Mouse (Mus musculus) gastrocnemius, postnatal 25 days (tissue): ENCODE measurements at regions not wholly inside any gene's neighbourhood (a gene's known extent, or its start where the extent isn't known, plus 50 kb on each side); places are given as distances from the start of the nearest gene placed in this dataset.
"Not testable (repeated sequence)": the region's sequence is repeated elsewhere in the genome, so short reads cannot be mapped to it uniquely, and the experiment has no call there.

ENCODE experiments used
- DNase-seq: peaks from one replicate; pipeline ENCODE4 v3.0.0; 2022

DNA sequence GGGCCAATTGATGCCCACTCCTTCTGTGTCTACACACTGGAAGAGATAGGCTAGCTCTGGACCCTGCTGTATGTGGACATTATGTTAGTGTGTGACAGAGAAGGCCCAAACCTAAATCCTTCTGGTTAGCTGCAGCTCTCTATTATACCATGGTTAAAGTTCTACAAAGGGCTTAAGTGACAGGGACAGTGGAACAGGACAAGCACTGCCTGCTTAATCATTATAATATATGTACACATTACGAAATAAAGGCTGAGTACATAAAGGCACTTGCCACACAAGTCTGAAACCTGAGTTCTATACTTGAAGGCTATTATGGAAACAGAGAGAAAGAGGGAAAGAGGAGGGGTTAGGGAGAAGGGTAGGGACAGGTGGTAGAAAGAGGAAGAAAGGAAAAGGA lies 55.2 kb downstream of the Rdh14 start:
- DNase-seq = no peak

DNA sequence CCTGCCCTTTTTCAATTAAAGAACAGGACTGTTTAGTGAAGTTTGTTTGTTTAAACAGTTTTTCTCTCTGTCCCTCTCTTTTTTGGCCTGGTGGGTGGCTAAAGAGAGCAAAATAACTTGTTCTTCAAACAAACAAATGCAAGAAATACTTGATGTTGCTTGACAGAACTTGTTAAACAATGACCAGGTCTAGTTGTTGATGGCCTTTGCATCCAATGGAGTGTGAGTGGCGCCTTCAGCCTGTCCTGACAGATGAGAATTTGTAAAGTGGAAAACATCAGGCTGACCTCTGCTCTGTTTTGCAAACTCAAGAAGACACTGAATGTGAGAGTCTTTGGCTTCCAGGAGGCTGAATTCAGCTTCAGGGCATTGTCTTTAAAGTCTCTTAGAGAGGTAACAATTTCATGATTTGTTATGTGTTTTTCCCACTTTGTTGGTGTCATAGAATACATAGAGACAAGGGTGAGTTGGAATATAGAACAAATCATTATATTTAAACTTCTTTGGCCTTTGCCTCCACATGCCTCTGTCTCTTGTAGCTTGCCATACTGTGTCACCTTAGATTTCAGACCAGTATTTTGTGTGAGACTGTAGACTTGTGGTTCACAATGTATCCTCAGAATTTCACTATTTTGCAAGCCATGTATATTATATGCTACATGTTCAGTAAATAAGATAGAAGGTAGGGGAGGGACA lies 67.5 kb downstream of the Rdh14 start:
- DNase-seq = no peak

DNA sequence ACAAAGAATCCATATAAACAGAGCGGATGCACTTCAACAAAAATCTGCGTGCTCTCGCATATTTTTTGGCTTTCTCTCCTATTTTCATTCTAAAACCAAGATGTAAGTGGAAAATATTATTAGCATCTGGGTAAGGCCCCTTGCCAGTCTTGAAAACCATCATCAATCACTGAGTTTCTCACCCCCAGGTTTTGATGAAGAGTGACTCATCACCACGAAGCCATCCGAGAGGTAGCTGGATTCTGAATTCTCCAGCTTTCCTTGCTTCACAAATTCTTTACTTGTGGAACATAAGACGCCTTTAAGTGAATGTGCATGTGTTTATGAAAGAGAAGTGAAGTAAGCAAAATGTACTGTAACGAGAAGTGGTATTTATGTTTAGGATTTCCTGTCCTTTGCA lies 71.2 kb downstream of the Rdh14 start:
- no peak for DNase-seq

DNA sequence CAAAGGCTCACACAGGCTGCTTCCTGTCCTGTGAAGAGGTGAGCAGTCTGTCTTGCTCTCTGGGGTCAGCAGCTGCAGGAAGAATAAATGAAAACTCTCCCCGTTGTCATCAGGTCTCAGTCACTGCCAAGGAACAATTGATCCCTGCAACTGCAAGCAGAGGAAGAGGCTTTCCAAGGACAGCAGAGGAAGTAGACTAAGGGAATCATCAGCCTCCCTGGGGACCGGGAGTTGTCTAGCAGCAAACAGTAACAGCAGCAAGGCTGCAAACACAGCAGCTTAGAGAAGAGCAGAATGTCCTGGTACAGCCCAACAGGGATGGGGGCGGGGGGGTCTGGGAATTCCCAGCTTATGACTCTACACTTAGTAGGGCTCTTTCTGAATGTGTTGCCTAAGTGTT lies 72.4 kb downstream of the Rdh14 start:
- DNase-seq = peak; percentile 79

DNA sequence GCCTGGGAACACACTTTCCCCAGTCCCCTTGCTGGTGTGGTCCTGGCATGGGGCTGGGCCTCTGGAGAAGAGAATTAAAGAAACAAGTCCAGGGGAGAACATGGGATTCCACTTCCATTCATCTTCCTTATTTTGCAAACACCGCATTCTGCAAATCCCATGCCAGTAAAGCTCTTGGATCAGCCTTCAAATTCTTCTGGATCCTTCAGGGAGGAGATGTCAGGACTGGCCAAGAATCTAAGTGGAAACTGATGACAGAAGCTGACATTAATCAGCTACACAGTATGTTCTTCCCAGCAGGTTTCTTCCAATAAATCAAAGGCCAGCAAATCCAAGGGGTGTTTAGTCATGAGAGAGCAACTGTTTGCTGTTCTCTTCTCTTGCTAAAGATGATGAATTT lies 83.4 kb downstream of the Rdh14 start:
- peak; percentile 54 for DNase-seq

DNA sequence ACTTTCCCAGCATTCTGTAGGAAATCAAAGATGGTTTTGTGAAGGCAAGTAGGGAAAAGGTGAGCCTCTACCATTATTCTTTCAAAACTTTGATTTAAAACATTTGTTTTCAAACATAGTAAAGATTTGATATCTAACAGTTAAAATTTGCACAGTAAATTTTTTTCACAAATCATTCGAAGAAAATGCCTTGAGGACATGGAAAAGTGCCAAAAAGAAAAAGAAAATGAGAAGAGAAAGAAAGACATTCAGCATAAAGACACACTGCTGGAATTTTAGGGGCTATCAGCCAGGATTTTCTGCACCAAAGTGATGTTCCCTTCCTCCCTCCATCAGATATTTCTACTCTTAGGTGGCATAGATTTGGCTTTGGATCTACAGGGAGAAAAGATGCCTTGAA lies 90.2 kb downstream of the Rdh14 start:
- DNase-seq = no peak

DNA sequence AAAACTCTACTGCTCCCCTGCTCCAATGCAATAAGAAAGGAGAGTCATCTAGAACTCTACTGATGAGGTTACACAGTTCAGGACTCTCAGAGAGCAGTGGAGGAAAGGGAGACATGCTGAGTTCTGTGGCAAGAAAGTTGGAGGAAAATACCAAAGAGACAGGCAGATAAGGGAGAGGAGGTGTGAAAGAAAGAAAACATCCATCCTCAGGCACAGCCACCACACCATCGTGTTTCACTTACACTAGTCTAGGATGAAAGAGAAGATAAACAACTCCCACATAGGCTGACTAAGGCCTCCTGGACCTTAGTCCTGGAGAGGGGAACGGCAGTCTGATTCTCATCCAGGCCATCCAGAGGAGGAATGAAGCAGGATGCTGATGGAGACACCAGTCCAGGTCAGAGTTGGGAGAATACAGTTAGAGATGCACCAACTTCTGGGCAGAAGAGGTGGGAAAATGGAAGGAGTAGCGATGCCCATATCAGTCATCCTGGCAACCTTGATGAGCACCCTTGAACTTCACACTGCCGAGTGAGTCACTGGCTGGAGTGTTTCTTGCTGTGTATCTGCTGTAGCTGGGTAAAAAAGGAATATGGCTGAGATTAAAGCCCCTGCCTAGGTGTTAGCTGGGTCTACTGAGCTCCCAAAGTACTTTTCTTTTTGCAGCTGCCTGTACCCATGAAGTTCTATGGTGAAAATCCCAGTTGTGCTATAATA lies 91.9 kb downstream of the Rdh14 start:
- no peak for DNase-seq

DNA sequence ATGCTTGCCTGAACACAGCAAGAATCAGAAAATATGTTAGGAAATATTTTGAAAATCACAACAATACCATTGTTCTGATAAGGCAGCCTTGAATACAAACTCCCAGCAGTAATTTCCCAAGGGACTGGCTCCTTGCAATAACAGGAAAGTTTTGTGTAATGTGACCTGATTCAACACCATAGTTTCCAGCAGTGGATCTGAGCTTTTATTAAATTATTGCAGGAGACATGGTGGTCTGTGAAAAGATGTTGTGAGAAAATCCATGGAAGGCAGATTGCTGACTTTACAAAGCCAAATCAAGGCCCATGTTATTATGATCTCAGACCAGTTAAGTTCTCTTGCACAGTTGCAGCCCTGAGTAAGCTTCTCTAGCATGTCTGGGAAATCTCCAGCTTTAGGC lies 116.1 kb downstream of the Rdh14 start:
- no peak for DNase-seq

DNA sequence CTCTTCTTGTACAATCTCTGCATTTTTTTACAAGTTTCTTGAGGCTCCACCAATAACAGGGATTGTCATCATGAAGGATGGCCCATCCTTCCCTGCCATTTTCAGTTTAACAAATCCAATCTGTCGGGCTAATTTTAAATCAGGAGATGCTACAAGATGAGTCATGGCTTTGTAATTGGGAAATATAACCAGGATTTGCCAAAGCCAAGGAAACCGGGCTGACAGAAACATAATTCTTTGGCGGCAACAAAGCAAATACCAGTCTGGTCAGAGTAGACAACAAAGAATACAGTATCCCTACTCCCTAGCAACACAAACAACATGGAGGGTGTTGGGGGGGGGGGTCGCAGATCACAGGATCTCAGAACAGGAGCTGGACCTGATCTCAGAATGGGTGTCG lies 123.0 kb downstream of the Rdh14 start:
- peak; percentile 8 for DNase-seq

DNA sequence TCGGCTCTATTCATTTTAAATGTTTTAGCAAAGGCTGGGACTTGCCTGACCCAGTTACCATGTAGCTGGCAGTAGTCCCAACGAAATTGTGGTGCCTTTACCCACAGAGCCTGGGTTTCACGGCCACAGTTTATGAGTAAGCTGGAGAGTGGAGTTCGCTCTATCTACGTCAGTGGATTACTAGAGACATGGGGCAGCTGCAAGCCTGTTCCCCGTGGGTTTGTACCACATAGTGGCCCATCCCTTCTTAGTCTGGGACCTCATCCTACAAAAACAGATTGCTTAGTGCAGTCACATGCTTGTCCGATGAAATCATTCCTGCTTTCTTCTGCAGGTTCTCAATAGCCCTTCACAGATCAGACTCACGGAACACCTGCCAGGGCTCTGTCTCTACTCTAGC lies 123.7 kb downstream of the Rdh14 start:
- DNase-seq = peak; percentile 43

DNA sequence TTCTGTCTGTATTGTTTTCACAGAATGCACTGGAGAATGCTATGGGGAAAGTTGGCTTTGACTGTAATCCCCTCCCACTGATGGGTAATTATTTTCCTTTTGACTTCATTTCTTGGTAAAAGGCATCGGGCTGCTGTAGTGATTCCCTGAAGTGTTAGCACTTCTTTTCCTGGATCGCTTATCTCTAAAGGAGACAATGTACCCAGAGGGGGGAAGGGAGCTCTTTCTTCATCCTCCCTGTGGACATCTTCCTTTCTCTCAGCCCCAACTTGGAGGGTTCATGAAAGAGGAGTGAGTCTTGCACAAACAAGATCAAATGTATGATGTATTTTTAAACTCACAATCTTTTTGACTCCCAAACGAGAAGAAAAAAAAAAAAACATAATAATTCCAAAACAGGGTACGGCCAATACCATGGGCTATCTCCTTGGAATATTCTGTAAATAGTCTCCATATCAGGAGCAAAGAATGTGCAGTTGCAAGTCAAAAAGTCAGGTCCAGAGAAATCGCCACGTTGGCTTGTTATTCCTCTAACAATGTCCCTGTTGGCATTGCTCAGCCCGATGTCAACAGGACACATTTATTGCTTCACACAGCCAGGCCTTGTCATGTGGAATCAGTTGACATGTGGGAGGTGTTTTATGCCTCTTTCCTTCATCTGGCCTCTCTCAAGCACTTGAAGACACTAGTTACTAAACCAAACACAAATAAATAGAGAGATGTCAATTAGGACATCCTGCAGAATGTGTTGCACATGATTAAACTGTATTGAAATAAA lies 134.1 kb downstream of the Rdh14 start:
- DNase-seq = no peak

DNA sequence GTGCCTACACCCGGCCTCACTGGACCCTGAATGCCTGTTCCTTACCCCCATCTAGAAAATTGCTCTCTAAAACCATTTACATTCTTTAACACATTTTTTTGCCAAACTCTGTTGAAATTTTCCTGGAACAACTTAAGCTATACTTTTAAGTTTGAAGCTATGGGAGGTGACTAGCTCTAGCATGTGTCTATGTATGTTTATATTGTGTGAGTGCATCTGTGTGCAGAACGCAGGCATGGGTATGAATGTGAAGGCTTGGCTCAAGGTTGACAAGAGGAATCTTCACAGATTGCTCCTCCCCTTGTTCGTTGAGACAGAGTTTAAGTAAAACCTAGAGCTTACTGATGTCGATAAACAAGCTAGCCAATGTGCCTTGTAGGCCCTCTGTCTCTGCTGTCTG lies 135.4 kb downstream of the Rdh14 start:
- DNase-seq = no peak

DNA sequence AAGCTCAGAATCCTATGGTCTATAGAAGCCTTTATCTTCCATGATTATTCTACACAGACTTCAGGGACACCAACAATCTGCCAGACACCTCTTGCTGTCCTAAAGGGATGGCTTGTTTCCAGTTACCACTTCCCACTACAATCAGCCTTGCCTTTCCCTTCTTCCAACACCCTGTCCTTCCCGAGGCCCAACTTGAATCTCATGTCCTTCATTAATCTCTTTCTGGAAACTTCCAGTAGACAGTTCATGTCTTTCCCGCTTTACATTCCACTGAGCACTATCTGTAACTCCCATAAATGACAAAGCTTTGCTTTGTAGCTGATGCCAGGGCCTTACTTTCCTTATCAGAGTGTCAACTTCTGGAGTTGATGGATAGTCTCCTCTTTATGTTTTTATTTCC lies 138.5 kb downstream of the Rdh14 start:
- no peak for DNase-seq

DNA sequence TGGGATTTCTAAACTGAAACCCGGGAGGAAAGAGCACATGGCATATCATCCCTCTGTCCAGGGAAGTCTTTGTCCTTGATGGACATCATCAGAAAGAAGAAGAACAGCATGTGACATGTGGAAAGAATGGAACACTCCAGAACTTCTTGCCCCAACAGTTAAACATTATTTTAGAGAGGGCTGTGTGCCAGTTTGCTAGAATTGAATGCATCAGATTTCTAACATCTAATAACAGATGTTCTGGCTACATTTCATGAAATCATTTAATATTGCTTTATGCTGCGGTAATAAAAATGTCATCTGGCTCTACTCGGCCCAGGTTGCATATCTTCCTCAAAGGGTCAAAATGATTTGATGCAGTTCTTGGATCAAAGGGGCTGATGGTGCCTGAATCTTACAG lies 140.4 kb downstream of the Rdh14 start:
- no peak for DNase-seq

DNA sequence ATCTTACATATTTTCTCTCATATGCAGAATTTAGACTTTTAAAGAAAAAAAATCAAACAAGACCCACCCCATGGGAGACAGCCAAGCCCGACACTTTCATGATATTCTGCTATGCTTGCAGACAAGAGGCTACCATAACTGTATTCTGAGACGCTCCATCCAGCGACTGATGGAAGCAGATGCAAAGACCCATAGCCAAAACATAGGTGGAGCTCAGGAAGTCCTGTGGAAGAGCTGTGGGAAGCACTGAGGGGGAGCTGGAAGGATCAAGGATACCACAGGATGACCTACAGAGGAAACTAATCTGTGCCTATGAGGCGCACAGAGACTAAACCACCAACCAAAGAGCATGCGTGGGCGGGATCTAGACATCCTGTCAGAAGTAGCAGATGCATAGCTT lies 143.4 kb downstream of the Rdh14 start:
- DNase-seq = no peak

DNA sequence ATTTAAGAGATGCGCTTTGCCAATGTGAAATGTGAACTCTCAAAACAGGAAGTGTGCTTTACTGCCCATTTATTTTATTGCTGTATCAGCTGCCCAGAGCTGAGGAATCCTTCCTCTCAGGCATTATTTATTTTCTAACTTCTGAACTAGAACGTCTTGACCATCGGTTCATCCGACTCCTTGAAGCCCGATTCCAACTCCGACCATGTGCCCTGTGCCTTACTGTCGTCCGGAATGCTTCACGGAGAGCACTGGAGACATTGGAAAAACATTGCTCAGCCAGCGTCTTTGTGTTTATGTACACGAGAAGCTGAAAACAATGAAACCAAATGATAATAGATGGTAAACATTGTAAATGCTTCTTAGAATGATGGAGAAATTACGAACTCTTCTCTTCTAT lies 145.7 kb downstream of the Rdh14 start:
- DNase-seq = no peak

DNA sequence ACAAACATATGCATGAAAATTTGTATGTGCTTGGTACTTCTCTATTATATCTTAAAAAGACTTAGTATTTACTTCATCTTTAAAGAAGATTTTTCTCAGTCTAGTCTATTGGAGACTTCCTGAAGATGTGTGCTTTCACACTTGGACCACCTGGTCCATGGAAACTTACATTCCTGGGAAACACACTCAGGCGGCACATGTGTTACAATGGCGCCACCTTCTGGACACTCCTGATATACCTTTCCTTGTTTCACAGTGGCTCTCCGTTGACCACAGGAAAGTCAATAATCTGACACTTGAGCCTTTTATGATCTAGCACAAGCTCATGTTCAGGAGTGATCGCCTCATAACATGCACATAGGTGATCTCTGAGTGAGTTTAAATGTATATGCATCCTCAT lies 146.5 kb downstream of the Rdh14 start:
- peak; percentile 12 for DNase-seq

DNA sequence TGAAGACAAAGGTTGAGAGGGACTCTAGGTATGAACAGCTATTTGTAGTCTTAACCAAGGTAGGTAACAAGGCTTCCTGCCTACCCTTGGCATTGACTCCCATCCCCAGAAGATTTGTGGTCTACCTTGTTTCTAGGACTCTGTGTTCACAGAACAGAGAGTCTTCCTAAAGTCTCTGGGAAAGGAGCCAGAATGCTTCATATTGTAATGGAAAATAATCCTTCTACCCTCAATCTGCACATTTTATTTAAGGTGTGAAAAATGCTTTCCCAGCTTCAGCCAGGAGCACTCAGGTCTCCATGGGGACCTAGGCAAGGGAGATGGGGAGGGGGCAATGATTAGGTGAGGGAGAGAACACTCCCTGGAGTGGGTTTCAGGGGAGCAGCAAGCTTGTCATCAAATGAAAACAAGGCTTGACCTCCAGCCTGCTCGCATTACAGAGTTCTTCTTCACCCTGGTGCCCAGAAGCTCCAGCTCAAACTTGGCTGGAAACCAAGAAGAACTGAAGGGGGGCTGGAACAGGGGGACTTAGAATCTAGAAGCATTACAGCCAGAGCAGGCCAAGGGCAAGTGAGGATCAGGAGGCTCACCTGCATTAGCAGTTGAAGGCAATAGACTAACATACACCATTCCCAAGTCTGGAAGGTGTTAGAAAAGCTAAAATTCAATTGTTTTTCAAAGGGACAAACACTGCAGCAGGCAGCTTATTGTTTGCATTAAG lies 159.1 kb downstream of the Rdh14 start:
- no peak for DNase-seq

DNA sequence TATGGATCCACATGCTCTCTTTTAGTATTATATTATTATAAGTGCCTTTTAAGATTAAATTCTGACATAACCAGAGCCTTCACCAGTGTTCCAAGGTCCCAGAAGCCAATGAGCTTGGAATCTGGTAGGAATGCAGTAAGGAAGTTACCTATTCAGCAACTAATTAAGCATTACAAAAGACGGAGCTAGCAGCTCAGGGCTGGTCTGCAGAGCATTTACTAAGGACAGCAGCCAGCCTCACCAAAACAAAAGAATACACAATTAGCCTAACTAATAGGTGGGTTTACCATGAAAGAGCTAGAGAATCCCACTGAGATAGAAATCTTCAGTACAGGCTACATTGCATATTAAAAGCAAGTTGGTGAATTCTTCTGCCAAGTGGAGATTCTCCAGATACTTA lies 164.1 kb downstream of the Rdh14 start:
- not testable (repeated sequence) for DNase-seq

DNA sequence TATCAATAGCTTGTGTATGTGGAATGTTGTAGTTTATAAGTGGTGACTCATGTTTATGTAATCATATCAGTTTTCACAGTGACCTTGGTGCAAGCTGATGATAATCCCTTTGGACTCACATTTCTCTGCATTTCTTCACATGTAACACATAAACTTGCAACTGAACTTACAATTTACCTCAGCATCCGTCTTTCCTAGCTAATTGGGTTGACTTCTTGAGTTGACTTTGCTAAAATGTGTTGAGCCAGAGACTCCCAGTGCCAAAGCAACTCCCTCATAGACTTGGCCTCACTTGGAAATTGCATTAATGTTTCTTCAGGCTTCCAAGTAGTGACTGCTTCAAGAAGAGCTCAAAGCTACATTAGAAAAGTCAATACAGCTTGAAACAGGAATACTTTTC lies 172.4 kb downstream of the Rdh14 start:
- DNase-seq = no peak

DNA sequence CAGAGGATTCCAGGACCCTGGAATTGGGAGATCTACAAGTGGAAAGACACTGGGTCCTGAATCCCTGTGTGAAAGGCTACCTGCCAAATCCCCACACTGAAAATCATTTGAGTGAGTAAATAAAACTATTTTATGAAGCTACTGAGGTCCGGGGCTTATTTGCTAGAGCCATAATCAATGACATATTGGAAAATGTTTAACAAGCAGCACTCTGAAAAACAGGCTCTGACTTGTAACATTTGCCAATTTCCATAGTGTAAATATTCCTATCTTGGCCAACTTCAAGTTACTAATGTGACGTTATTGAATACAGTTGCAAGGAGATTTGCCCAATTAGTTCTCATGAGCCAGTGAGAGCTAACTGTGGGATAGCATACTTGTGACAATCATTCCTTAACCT lies 177.3 kb downstream of the Rdh14 start:
- DNase-seq = no peak

DNA sequence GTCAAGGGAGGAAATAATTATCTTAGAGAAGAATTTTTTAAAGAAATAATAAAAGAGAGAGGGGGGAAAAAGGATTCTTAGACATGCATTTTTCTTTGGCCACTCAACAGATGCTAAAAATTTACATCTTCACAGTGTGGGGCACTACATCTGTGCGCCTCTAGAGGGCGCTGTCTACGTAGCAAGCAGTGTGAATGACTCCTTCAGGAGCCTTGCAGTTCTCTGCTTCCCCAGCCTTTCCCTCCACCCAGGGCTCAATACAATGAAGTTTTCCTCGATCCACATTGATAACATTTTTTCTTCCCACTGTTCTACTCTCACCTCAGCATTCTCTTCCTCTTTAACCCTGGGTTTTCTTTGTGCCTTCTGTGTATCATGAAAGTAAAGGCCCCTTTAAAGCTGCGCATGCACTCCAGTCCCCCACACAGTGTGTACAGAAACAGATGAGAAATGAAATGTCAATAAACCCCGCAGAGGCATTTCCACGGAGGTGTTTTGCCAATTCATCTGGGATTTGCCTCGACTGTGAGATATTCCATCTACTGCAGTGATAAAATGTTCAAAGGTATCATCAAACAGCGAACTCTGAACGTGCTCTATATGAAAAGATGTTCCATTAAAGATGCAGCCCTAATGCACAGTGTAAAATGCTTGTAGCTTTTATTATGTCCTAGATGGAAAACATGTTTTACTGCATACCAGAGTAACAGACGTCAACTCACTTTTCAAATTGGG lies 181.2 kb downstream of the Rdh14 start:
- no peak for DNase-seq
